26 mouse cellular contexts compared by ENCODE assay signal in the genomic region with DNA sequence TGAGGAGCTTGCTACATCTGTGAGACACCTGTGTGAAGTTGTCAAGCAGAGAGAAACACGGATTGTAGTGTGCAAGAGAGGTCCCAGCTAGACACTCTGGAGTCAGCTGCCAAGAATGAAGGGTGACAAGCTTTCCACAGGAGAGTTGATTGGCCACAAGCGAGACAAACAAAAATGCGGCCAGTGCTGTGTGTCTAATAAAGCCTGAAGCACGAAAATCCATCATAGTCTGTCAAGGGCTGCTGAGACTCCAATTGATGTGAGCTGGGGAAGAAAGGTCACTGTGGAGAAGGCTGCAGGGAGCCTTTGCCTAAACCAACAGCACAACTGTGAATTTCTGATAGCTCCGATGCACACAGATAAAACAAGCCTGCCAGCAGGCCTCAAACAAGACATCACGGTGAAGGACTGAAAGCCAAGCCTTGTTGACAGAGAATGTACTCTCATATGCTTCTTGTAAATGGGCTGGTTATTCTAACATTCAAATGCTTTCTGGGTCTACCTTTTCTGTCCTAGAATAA. TPM values are rescaled to one million over a fixed set of nuclear protein-coding genes. Genes with fewer than 3 reads are reported as not detected.
A peak's percentile ranks its signal among the peaks of the same experiment; 100 is the strongest.
DNase-seq lines count a peak whose midpoint lies in the region; ATAC-seq and TF ChIP-seq lines count a peak whose summit lies in the region.
"Had no signal": no experiment of that assay in that cellular context is flagged by ENCODE, and none has a peak within 500 bp of the region (broad histone marks: within the 10 kb centered on the region; RNA-seq: fewer than 3 reads in every experiment).

No protein-coding gene starts in this region.

- H3K4me1 ChIP-seq in midbrain, postnatal 0 days (ENCODE audit: insufficient read depth, low read length) = no peaks in the 10 kb centered on the region
- no peaks in the 10 kb centered on the region for H3K4me1 ChIP-seq in midbrain, embryonic 16.5 days (ENCODE audit: control insufficient read depth, insufficient read depth, low read length)
- no peaks in the 10 kb centered on the region for H3K4me1 ChIP-seq in hindbrain, embryonic 16.5 days (ENCODE audit: control insufficient read depth, insufficient read depth, low read depth, low read length)
- no peaks in the 10 kb centered on the region for H3K4me1 ChIP-seq in intestine, postnatal 0 days (replicated peaks; ENCODE audit: control insufficient read depth, insufficient read depth, low read length)
- H3K4me1 ChIP-seq: midbrain, embryonic 13.5 days had no signal

- 33% methylated on average over 6 of the region's 6 CpGs for WGBS in midbrain, postnatal 0 days
- 31% methylated on average over 6 of the region's 6 CpGs for WGBS in midbrain, embryonic 16.5 days
- 18% methylated on average over 6 of the region's 6 CpGs for WGBS in hindbrain, embryonic 16.5 days
- WGBS in intestine, postnatal 0 days = 59% methylated on average over 6 of the region's 6 CpGs

- H3K9ac ChIP-seq in midbrain, postnatal 0 days (replicated peaks; ENCODE audit: low read length, poor library complexity, severe bottlenecking) = no peak overlapping the region
- no peak overlapping the region for H3K9ac ChIP-seq in midbrain, embryonic 16.5 days (ENCODE audit: low read depth, low read length)
- H3K9ac ChIP-seq in hindbrain, embryonic 16.5 days (ENCODE audit: low read depth, low read length) = no peak overlapping the region
- H3K9ac ChIP-seq in intestine, postnatal 0 days (ENCODE audit: low read depth, low read length) = no peak overlapping the region
- H3K9ac ChIP-seq: limb, embryonic 13.5 days; liver, embryonic 12.5 days; midbrain, embryonic 13.5 days had no signal

- no peak overlapping the region for H3K27ac ChIP-seq in midbrain, postnatal 0 days (ENCODE audit: low read depth, low read length)
- no peak overlapping the region for H3K27ac ChIP-seq in midbrain, embryonic 16.5 days (ENCODE audit: low read length)
- no peak overlapping the region for H3K27ac ChIP-seq in hindbrain, embryonic 16.5 days (ENCODE audit: low read depth, low read length)
- H3K27ac ChIP-seq in intestine, postnatal 0 days (ENCODE audit: low read depth, low read length) = no peak overlapping the region
- H3K27ac ChIP-seq: embryonic facial prominence, embryonic 10.5 days; limb, embryonic 13.5 days; liver, embryonic 12.5 days; midbrain, embryonic 13.5 days; stomach, postnatal 0 days had no signal

- H3K4me2 ChIP-seq in midbrain, postnatal 0 days (ENCODE audit: low read depth, low read length, poor library complexity, severe bottlenecking) = no peak overlapping the region
- H3K4me2 ChIP-seq in midbrain, embryonic 16.5 days (ENCODE audit: low read length) = no peak overlapping the region
- H3K4me2 ChIP-seq in hindbrain, embryonic 16.5 days (ENCODE audit: low read length) = no peak overlapping the region
- no peak overlapping the region for H3K4me2 ChIP-seq in intestine, postnatal 0 days (replicated peaks; ENCODE audit: low read depth)
- H3K4me2 ChIP-seq: limb, embryonic 13.5 days; liver, embryonic 12.5 days; midbrain, embryonic 13.5 days had no signal

- no peak overlapping the region for H3K4me3 ChIP-seq in midbrain, postnatal 0 days (ENCODE audit: low read depth, low read length)
- H3K4me3 ChIP-seq in midbrain, embryonic 16.5 days (ENCODE audit: low read depth, low read length) = no peak overlapping the region
- H3K4me3 ChIP-seq in hindbrain, embryonic 16.5 days (ENCODE audit: low read length) = no peak overlapping the region
- H3K4me3 ChIP-seq in intestine, postnatal 0 days (ENCODE audit: low read depth, low read length) = no peak overlapping the region
- H3K4me3 ChIP-seq: embryonic facial prominence, embryonic 10.5 days; limb, embryonic 13.5 days; liver, embryonic 12.5 days; midbrain, embryonic 13.5 days; myocyte had no signal

- TF ChIP-seq CTCF in midbrain, postnatal 0 days (IDR thresholded peaks at IDR 0.05) = no peak
- no peak for TF ChIP-seq CTCF in intestine, postnatal 0 days (IDR thresholded peaks at IDR 0.05; ENCODE audit: low read depth)

- 0 out of 2 replicates have a peak, but pooled peaks cover 3% of the 10 kb centered on the region for H3K9me3 ChIP-seq in midbrain, postnatal 0 days (ENCODE audit: low read length)
- H3K9me3 ChIP-seq in midbrain, embryonic 16.5 days (replicated peaks; ENCODE audit: control insufficient read depth, low read length, poor library complexity, severe bottlenecking) = no peaks in the 10 kb centered on the region
- H3K9me3 ChIP-seq in hindbrain, embryonic 16.5 days (ENCODE audit: control insufficient read depth, low read length) = no peaks in the 10 kb centered on the region
- H3K9me3 ChIP-seq in intestine, postnatal 0 days (ENCODE audit: control insufficient read depth) = 0 out of 2 replicates have a peak, but pooled peaks cover 3% of the 10 kb centered on the region
- H3K9me3 ChIP-seq: embryonic facial prominence, embryonic 10.5 days; limb, embryonic 13.5 days; midbrain, embryonic 13.5 days had no signal

- peak; percentile 54 for DNase-seq in midbrain, postnatal 0 days (ENCODE audit: low spot score)
- peak; percentile 34 for DNase-seq in embryo, embryonic 10.5 days (ENCODE audit: low spot score)
- DNase-seq in frontal cortex, postnatal 36 days (ENCODE audit: low spot score in 2 of 2) = no peak
- no peak for DNase-seq in adrenal gland, adult (ENCODE audit: inconsistent age in 2 of 2, low spot score in 1 of 2)
- DNase-seq: cerebellum, adult 2 months; cerebellum, postnatal 25 days; gastrocnemius, postnatal 25 days; kidney, postnatal 4 days; lung, adult 2 months; lung, postnatal 14 days; right cerebral cortex, postnatal 14 days; thymus, adult 2 months; thymus, postnatal 4 days had no signal

- no peaks in the 10 kb centered on the region for H3K36me3 ChIP-seq in midbrain, postnatal 0 days (ENCODE audit: insufficient read depth, low read length)
- H3K36me3 ChIP-seq in midbrain, embryonic 16.5 days (ENCODE audit: control insufficient read depth, insufficient read depth, low read length) = no peaks in the 10 kb centered on the region
- H3K36me3 ChIP-seq in hindbrain, embryonic 16.5 days (ENCODE audit: control insufficient read depth, insufficient read depth, low read length) = no peaks in the 10 kb centered on the region
- H3K36me3 ChIP-seq in intestine, postnatal 0 days (ENCODE audit: control insufficient read depth, insufficient read depth) = no peaks in the 10 kb centered on the region
- H3K36me3 ChIP-seq: embryonic facial prominence, embryonic 10.5 days; limb, embryonic 13.5 days; liver, embryonic 12.5 days; midbrain, embryonic 13.5 days had no signal

- H3K27me3 ChIP-seq in midbrain, postnatal 0 days (ENCODE audit: insufficient read depth, low read length) = no peaks in the 10 kb centered on the region
- no peaks in the 10 kb centered on the region for H3K27me3 ChIP-seq in midbrain, embryonic 16.5 days (ENCODE audit: control insufficient read depth, insufficient read depth, low read depth, low read length)
- no peaks in the 10 kb centered on the region for H3K27me3 ChIP-seq in hindbrain, embryonic 16.5 days (replicated peaks; ENCODE audit: control insufficient read depth, insufficient read depth, low read length)
- no peaks in the 10 kb centered on the region for H3K27me3 ChIP-seq in intestine, postnatal 0 days (replicated peaks; ENCODE audit: control insufficient read depth, insufficient read depth, low read length)
- H3K27me3 ChIP-seq: liver, embryonic 12.5 days; midbrain, embryonic 13.5 days had no signal

- no peak for ATAC-seq in midbrain, postnatal 0 days (ENCODE audit: low FRiP score)
- no peak; the same call in 1 of the 2 replicates for ATAC-seq in midbrain, embryonic 16.5 days
- peak; percentile 63 for ATAC-seq in hindbrain, embryonic 16.5 days
- no peak for ATAC-seq in intestine, postnatal 0 days
- ATAC-seq: forebrain, embryonic 16.5 days; intestine, embryonic 16.5 days; liver, embryonic 12.5 days; midbrain, embryonic 13.5 days had no signal

RNA-seq across cellular contexts. Expression of gene Gpr135, which starts 45.6 kb away (rescaled TPM):
- 23.4 and 23.5 TPM in 2 replicates for total RNA-seq in midbrain, postnatal 0 days (2014; rRNA removed)
- polyA plus RNA-seq in midbrain, postnatal 0 days (2015; fragmentation: Nextera tagmentation; extraction: Ambion mirVana) = 11.3 and 12.8 TPM in 2 replicates
- polyA plus RNA-seq in midbrain, embryonic 16.5 days (2015; fragmentation: Nextera tagmentation; extraction: Ambion mirVana) = 8.3 and 9.1 TPM in 2 replicates
- polyA plus RNA-seq in hindbrain, embryonic 16.5 days (2015; fragmentation: Nextera tagmentation; extraction: Ambion mirVana) = 6.9 and 7.8 TPM in 2 replicates
- 0.65 and 0.98 TPM in 2 replicates for polyA plus RNA-seq in intestine, postnatal 0 days (2015; fragmentation: Nextera tagmentation; extraction: Ambion mirVana)
- total RNA-seq: hematopoietic stem cell, adult 5-6 weeks had no signal

RNA-seq across cellular contexts. Expression of gene L3hypdh, which starts 59.9 kb away (rescaled TPM):
- 6.9 and 9.0 TPM in 2 replicates for total RNA-seq in midbrain, postnatal 0 days (2014; rRNA removed)
- 13.0 and 13.2 TPM in 2 replicates for polyA plus RNA-seq in midbrain, postnatal 0 days (2015; fragmentation: Nextera tagmentation; extraction: Ambion mirVana)
- polyA plus RNA-seq in midbrain, embryonic 16.5 days (2015; fragmentation: Nextera tagmentation; extraction: Ambion mirVana) = 8.8 and 10.9 TPM in 2 replicates
- polyA plus RNA-seq in hindbrain, embryonic 16.5 days (2015; fragmentation: Nextera tagmentation; extraction: Ambion mirVana) = 11.7 and 12.9 TPM in 2 replicates
- 10.9 and 12.2 TPM in 2 replicates for polyA plus RNA-seq in intestine, postnatal 0 days (2015; fragmentation: Nextera tagmentation; extraction: Ambion mirVana)
- total RNA-seq: neutrophil, adult 5-6 weeks had no signal

Comparison
In these comparisons a context has a peak if more than half of its experiments do, and no peak if none do; other contexts are left out.
1. DNase-seq: peak in midbrain, postnatal 0 days (single experiment) and embryo, embryonic 10.5 days (single experiment); none in frontal cortex, postnatal 36 days (0 of 2) and adrenal gland, adult (0 of 2).